Mouse (Mus musculus): ENCODE measurements at regions not wholly inside any gene's neighbourhood (a gene's known extent, or its start where the extent isn't known, plus 50 kb on each side); places are given as distances from the start of the nearest gene placed in this dataset.

GRCm38 (mm10) chr3:21466113-21466645 lies 610.3 kb upstream of the Tbl1xr1 start:
- TF ChIP-seq GATA1 (IDR thresholded peaks at IDR 0.05; ENCODE audit: low read depth, low read length) (no peak), BHLHE40 (IDR thresholded peaks at IDR 0.05; ENCODE audit: borderline replicate concordance, low read depth, low read length) (no peak), POLR2A (IDR thresholded peaks at IDR 0.05; ENCODE audit: control insufficient read depth in 1 of 2, insufficient read depth in 1 of 2, low read depth in 1 of 2, low read length in 2 of 2, poor library complexity in 1 of 2) (no peak), USF1 (IDR thresholded peaks at IDR 0.05; ENCODE audit: low read depth, low read length) (no peak)
- H3K4me1 ChIP-seq (ENCODE audit: control insufficient read depth in 1 of 2, insufficient read depth in 2 of 2, low read length in 2 of 2) = no peaks in the 10 kb centered on the region
- no peaks in the 10 kb centered on the region for H3K9me3 ChIP-seq (replicated peaks; ENCODE audit: insufficient read depth, low read length)
- no peaks in the 10 kb centered on the region for H3K27me3 ChIP-seq (ENCODE audit: control insufficient read depth in 1 of 2, insufficient read depth in 2 of 2, low read length in 2 of 2)
- DNase-seq (ENCODE audit: low read depth, low spot score) = no peak
- H3K4me3 ChIP-seq (ENCODE audit: control insufficient read depth in 1 of 2, insufficient read depth in 1 of 2, low read depth in 2 of 2, low read length in 2 of 2) = no peak overlapping the region
- peaks cover 0 to 2% of the 10 kb centered on the region in 2 experiments; a peak in 1 of 4 replicates for H3K36me3 ChIP-seq (ENCODE audit: control insufficient read depth in 1 of 2, insufficient read depth in 2 of 2, low read length in 2 of 2)
- no peak overlapping the region for H3K9ac ChIP-seq (ENCODE audit: control insufficient read depth, low read depth, low read length, poor library complexity, severe bottlenecking)
- no peaks in the 10 kb centered on the region for H3K79me2 ChIP-seq (ENCODE audit: control insufficient read depth, insufficient read depth, low read length, poor library complexity)
- no peak overlapping the region for H3K27ac ChIP-seq (ENCODE audit: control insufficient read depth, low read depth, low read length)

DNA sequence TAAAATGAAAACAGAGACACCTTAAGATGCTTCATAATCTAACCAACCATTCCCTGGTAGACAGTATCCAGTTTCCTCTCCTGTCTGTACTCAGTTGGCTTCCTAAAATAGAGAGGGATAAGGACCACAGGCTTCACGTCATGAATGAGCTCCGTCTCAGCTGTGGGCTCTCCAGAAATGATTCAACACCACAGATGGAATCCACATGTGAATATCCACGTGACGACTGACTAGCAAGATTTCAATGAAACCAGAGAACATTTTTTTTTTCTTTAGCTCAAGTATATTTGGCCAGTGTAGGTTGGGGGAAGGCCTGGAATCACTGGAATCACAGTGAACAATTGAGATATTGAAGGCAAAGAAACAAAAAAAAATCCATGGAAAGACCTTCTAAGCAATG lies 599.1 kb upstream of the Tbl1xr1 start:
- Histone ChIP-seq H3K9ac (ENCODE audit: control insufficient read depth, low read depth, low read length, poor library complexity, severe bottlenecking) (no peak overlapping the region), H3K27ac (ENCODE audit: control insufficient read depth, low read depth, low read length) (no peak overlapping the region), H3K4me1 (ENCODE audit: control insufficient read depth in 1 of 2, insufficient read depth in 2 of 2, low read length in 2 of 2) (no peaks in the 10 kb centered on the region), H3K4me3 (ENCODE audit: control insufficient read depth in 1 of 2, insufficient read depth in 1 of 2, low read depth in 2 of 2, low read length in 2 of 2) (no peak overlapping the region), H3K79me2 (ENCODE audit: control insufficient read depth, insufficient read depth, low read length, poor library complexity) (no peaks in the 10 kb centered on the region), H3K27me3 (ENCODE audit: control insufficient read depth in 1 of 2, insufficient read depth in 2 of 2, low read length in 2 of 2) (no peaks in the 10 kb centered on the region), H3K9me3 (replicated peaks; ENCODE audit: insufficient read depth, low read length) (no peaks in the 10 kb centered on the region), H3K36me3 (ENCODE audit: control insufficient read depth in 1 of 2, insufficient read depth in 2 of 2, low read length in 2 of 2) (peaks cover 0 to 4% of the 10 kb centered on the region in 2 experiments; a peak in 2 of 4 replicates)
- no peak for TF ChIP-seq SIN3A (IDR thresholded peaks at IDR 0.05; ENCODE audit: low read length)
- no peak for DNase-seq (ENCODE audit: low read depth, low spot score)

DNA sequence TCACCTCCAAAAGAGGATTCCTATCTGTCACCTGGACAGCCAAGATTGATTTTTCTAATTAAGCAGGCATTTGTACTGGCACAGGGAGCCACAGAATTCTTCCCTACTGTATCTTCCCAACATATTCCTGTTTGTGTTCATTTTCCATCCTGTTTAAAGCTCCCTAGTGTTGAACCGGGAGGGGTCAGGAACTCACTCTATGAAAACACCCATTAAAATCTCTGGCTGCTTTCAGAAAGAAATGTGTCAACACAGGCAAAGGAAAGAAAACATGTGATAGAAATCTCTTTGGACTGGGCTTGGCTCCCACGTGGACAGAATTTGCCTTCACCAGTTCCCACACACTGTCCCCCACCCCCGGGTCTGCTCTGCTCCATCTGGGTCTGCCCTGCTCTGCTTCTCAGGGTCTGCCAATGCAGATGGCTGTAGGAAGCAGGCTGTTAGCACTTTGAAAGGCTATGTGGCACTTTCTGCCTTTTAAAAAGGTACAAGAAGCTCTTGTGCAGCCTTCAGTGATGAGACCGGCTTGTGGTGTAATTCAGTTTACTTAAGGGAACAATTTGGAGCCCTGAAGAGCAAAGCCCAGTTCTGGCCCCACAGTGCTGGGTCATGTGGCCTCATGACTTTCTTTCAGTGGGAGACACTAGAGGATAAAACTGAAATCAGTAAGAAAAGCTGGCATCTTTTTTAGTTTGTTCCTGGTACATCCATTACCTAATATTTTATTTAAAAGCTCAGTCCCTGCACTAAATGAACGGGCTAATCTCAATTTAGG lies 597.2 kb upstream of the Tbl1xr1 start:
- no peaks in the 10 kb centered on the region for H3K9me3 ChIP-seq (replicated peaks; ENCODE audit: insufficient read depth, low read length)
- no peak overlapping the region for H3K27ac ChIP-seq (ENCODE audit: control insufficient read depth, low read depth, low read length)
- no peaks in the 10 kb centered on the region for H3K79me2 ChIP-seq (ENCODE audit: control insufficient read depth, insufficient read depth, low read length, poor library complexity)
- no peaks in the 10 kb centered on the region for H3K4me1 ChIP-seq (ENCODE audit: control insufficient read depth in 1 of 2, insufficient read depth in 2 of 2, low read length in 2 of 2)
- H3K27me3 ChIP-seq (ENCODE audit: control insufficient read depth in 1 of 2, insufficient read depth in 2 of 2, low read length in 2 of 2) = no peaks in the 10 kb centered on the region
- H3K4me3 ChIP-seq (ENCODE audit: control insufficient read depth in 1 of 2, insufficient read depth in 1 of 2, low read depth in 2 of 2, low read length in 2 of 2) = no peak overlapping the region
- no peak for DNase-seq (ENCODE audit: low read depth, low spot score)
- H3K9ac ChIP-seq (ENCODE audit: control insufficient read depth, low read depth, low read length, poor library complexity, severe bottlenecking) = no peak overlapping the region
- peaks cover 0 to 4% of the 10 kb centered on the region in 2 experiments; a peak in 2 of 4 replicates for H3K36me3 ChIP-seq (ENCODE audit: control insufficient read depth in 1 of 2, insufficient read depth in 2 of 2, low read length in 2 of 2)
- TF ChIP-seq JUND (IDR thresholded peaks at IDR 0.05; ENCODE audit: low read depth, low read length) = no peak
- TF ChIP-seq POLR2A (IDR thresholded peaks at IDR 0.05; ENCODE audit: control insufficient read depth in 1 of 2, insufficient read depth in 1 of 2, low read depth in 1 of 2, low read length in 2 of 2, poor library complexity in 1 of 2) = no peak
- no peak for TF ChIP-seq KAT2A (conservative IDR thresholded peaks at IDR 0.05; ENCODE audit: low read depth, low read length)
- no peak for TF ChIP-seq MYB (IDR thresholded peaks at IDR 0.05; ENCODE audit: low read depth, low read length)
- no peak for TF ChIP-seq ETS1 (IDR thresholded peaks at IDR 0.05; ENCODE audit: low read depth, low read length)
- no peak for TF ChIP-seq BHLHE40 (IDR thresholded peaks at IDR 0.05; ENCODE audit: borderline replicate concordance, low read depth, low read length)
- no peak for TF ChIP-seq TBP (IDR thresholded peaks at IDR 0.05; ENCODE audit: low read depth, low read length)
- TF ChIP-seq MYC (IDR thresholded peaks at IDR 0.05; ENCODE audit: low read depth, low read length) = no peak
- no peak for TF ChIP-seq E2F4 (IDR thresholded peaks at IDR 0.05; ENCODE audit: borderline replicate concordance, low read depth, low read length)
- no peak for TF ChIP-seq MAX (IDR thresholded peaks at IDR 0.05; ENCODE audit: low read length)
- TF ChIP-seq RAD21 (IDR thresholded peaks at IDR 0.05; ENCODE audit: low read depth, low read length) = no peak
- no peak for TF ChIP-seq CHD2 (IDR thresholded peaks at IDR 0.05; ENCODE audit: low read length)

Data from MEL (cell line).